Mouse (Mus musculus): ENCODE measurements around the gene Fmo5. TPM values are rescaled to one million over a fixed set of nuclear protein-coding genes. Genes with fewer than 3 reads are reported as not detected.

Fmo5 gene
- polyA plus RNA-seq, 1 experiment: 2.3 TPM

GRCm38 (mm10) chr3:97682576-97682975 lies 54.0 kb downstream of the Fmo5 start:
- H3K27ac ChIP-seq (ENCODE audit: insufficient read depth, low read length): no peak overlapping the region
- H3K4me3 ChIP-seq (replicated peaks; ENCODE audit: insufficient read depth, low read depth, low read length): no peak overlapping the region
- no peak for DNase-seq
- no peaks in the 10 kb centered on the region for H3K27me3 ChIP-seq (ENCODE audit: control insufficient read depth, insufficient read depth, low read length)
- WGBS: 42% methylated on average over 5 of the region's 5 CpGs
- no peaks in the 10 kb centered on the region for H3K4me1 ChIP-seq (ENCODE audit: control insufficient read depth, insufficient read depth, low read length)
- TF ChIP-seq POLR2A (IDR thresholded peaks at IDR 0.05; ENCODE audit: borderline replicate concordance, insufficient read depth, low read length) (no peak), CTCF (IDR thresholded peaks at IDR 0.05; ENCODE audit: borderline replicate concordance, insufficient read depth, low read depth, low read length) (no peak)

- H3K27ac ChIP-seq (ENCODE audit: insufficient read depth, low read length): no peak overlapping the region
- no peak for DNase-seq
- H3K4me3 ChIP-seq (replicated peaks; ENCODE audit: insufficient read depth, low read depth, low read length): no peak overlapping the region
- 24% methylated on average over 16 of the region's 16 CpGs for WGBS
- H3K27me3 ChIP-seq (ENCODE audit: control insufficient read depth, insufficient read depth, low read length): no peaks in the 10 kb centered on the region
- TF ChIP-seq CTCF (IDR thresholded peaks at IDR 0.05; ENCODE audit: borderline replicate concordance, insufficient read depth, low read depth, low read length): no peak
- no peak for TF ChIP-seq POLR2A (IDR thresholded peaks at IDR 0.05; ENCODE audit: borderline replicate concordance, insufficient read depth, low read length)
- no peaks in the 10 kb centered on the region for H3K4me1 ChIP-seq (ENCODE audit: control insufficient read depth, insufficient read depth, low read length)
These were observed 55.1 kb downstream of the Fmo5 start for GRCm38 (mm10) chr3:97683560-97684195.

GRCm38 (mm10) chr3:97686372-97687117 lies 57.9 kb downstream of the Fmo5 start:
- Histone ChIP-seq H3K27ac (ENCODE audit: insufficient read depth, low read length) (no peak overlapping the region), H3K27me3 (ENCODE audit: control insufficient read depth, insufficient read depth, low read length) (no peaks in the 10 kb centered on the region), H3K4me1 (ENCODE audit: control insufficient read depth, insufficient read depth, low read length) (no peaks in the 10 kb centered on the region), H3K4me3 (replicated peaks; ENCODE audit: insufficient read depth, low read depth, low read length) (no peak overlapping the region)
- DNase-seq: no peak
- TF ChIP-seq POLR2A (IDR thresholded peaks at IDR 0.05; ENCODE audit: borderline replicate concordance, insufficient read depth, low read length) (no peak), CTCF (IDR thresholded peaks at IDR 0.05; ENCODE audit: borderline replicate concordance, insufficient read depth, low read depth, low read length) (no peak)
- WGBS: 80% methylated on average over 4 of the region's 4 CpGs

- H3K4me1 ChIP-seq (ENCODE audit: control insufficient read depth, insufficient read depth, low read length): no peaks in the 10 kb centered on the region
- H3K27ac ChIP-seq (ENCODE audit: insufficient read depth, low read length): no peak overlapping the region
- TF ChIP-seq POLR2A (IDR thresholded peaks at IDR 0.05; ENCODE audit: borderline replicate concordance, insufficient read depth, low read length): no peak
- no peak for DNase-seq
- H3K27me3 ChIP-seq (ENCODE audit: control insufficient read depth, insufficient read depth, low read length): no peaks in the 10 kb centered on the region
- H3K4me3 ChIP-seq (replicated peaks; ENCODE audit: insufficient read depth, low read depth, low read length): no peak overlapping the region
- 76% methylated on average over 2 of the region's 2 CpGs for WGBS
These were observed 60.7 kb downstream of the Fmo5 start for GRCm38 (mm10) chr3:97689289-97689688.

GRCm38 (mm10) chr3:97690590-97690989 lies 62.0 kb downstream of the Fmo5 start:
- Histone ChIP-seq H3K27me3 (ENCODE audit: control insufficient read depth, insufficient read depth, low read length) (no peaks in the 10 kb centered on the region), H3K4me1 (ENCODE audit: control insufficient read depth, insufficient read depth, low read length) (no peaks in the 10 kb centered on the region), H3K27ac (ENCODE audit: insufficient read depth, low read length) (no peak overlapping the region), H3K4me3 (replicated peaks; ENCODE audit: insufficient read depth, low read depth, low read length) (no peak overlapping the region)
- DNase-seq: no peak
- whole genome bisulfite sequencing: 68% methylated on average over 7 of the region's 7 CpGs
- TF ChIP-seq CTCF (IDR thresholded peaks at IDR 0.05; ENCODE audit: borderline replicate concordance, insufficient read depth, low read depth, low read length) (no peak), POLR2A (IDR thresholded peaks at IDR 0.05; ENCODE audit: borderline replicate concordance, insufficient read depth, low read length) (no peak)

GRCm38 (mm10) chr3:97691443-97692017 lies 62.9 kb downstream of the Fmo5 start:
- no peak for DNase-seq
- H3K4me1 ChIP-seq (ENCODE audit: control insufficient read depth, insufficient read depth, low read length): no peaks in the 10 kb centered on the region
- H3K27me3 ChIP-seq (ENCODE audit: control insufficient read depth, insufficient read depth, low read length): no peaks in the 10 kb centered on the region
- no peak overlapping the region for H3K27ac ChIP-seq (ENCODE audit: insufficient read depth, low read length)
- no peak overlapping the region for H3K4me3 ChIP-seq (replicated peaks; ENCODE audit: insufficient read depth, low read depth, low read length)
- WGBS: 48% methylated on average over 12 of the region's 12 CpGs
- TF ChIP-seq CTCF (IDR thresholded peaks at IDR 0.05; ENCODE audit: borderline replicate concordance, insufficient read depth, low read depth, low read length) (no peak), POLR2A (IDR thresholded peaks at IDR 0.05; ENCODE audit: borderline replicate concordance, insufficient read depth, low read length) (no peak)

- no peak for DNase-seq
- H3K27ac ChIP-seq (ENCODE audit: insufficient read depth, low read length): no peak overlapping the region
- no peaks in the 10 kb centered on the region for H3K27me3 ChIP-seq (ENCODE audit: control insufficient read depth, insufficient read depth, low read length)
- WGBS: 86% methylated on average over 6 of the region's 6 CpGs
- TF ChIP-seq POLR2A (IDR thresholded peaks at IDR 0.05; ENCODE audit: borderline replicate concordance, insufficient read depth, low read length): no peak
- no peak for TF ChIP-seq CTCF (IDR thresholded peaks at IDR 0.05; ENCODE audit: borderline replicate concordance, insufficient read depth, low read depth, low read length)
- no peak overlapping the region for H3K4me3 ChIP-seq (replicated peaks; ENCODE audit: insufficient read depth, low read depth, low read length)
- no peaks in the 10 kb centered on the region for H3K4me1 ChIP-seq (ENCODE audit: control insufficient read depth, insufficient read depth, low read length)
These were observed 65.2 kb downstream of the Fmo5 start for GRCm38 (mm10) chr3:97693806-97694205.

- DNase-seq: no peak
- no peak overlapping the region for H3K4me3 ChIP-seq (replicated peaks; ENCODE audit: insufficient read depth, low read depth, low read length)
- TF ChIP-seq POLR2A (IDR thresholded peaks at IDR 0.05; ENCODE audit: borderline replicate concordance, insufficient read depth, low read length) (no peak), CTCF (IDR thresholded peaks at IDR 0.05; ENCODE audit: borderline replicate concordance, insufficient read depth, low read depth, low read length) (no peak)
- no peaks in the 10 kb centered on the region for H3K27me3 ChIP-seq (ENCODE audit: control insufficient read depth, insufficient read depth, low read length)
- H3K27ac ChIP-seq (ENCODE audit: insufficient read depth, low read length): no peak overlapping the region
- H3K4me1 ChIP-seq (ENCODE audit: control insufficient read depth, insufficient read depth, low read length): no peaks in the 10 kb centered on the region
- WGBS: 41% methylated on average over 9 of the region's 9 CpGs
These were observed 68.3 kb downstream of the Fmo5 start for GRCm38 (mm10) chr3:97696866-97697265.

All from cerebellum, adult 2 months (tissue).